Mouse (Mus musculus) lung, adult 2 months (tissue): ENCODE results near the gene Prdx2.

Experiments
- CTCF ChIP-seq: fragments of 200-500 bp; IDR thresholded peaks from 2 replicates; pipeline ENCODE4 v1.5.1; 2011; ENCODE audit warnings: mild to moderate bottlenecking, low read length, control low read depth; ENCODE audit not compliant: insufficient read depth
- POLR2A ChIP-seq: fragments of 200-500 bp; IDR thresholded peaks from 2 replicates; pipeline ENCODE4 v1.6.1; 2011; ENCODE audit warnings: low read depth, mild to moderate bottlenecking, control low read depth, low read length, borderline replicate concordance; ENCODE audit errors: extremely low read depth

- no peak for TF ChIP-seq CTCF
- no peak for TF ChIP-seq POLR2A
These were observed 3.7 kb downstream of the Prdx2 start for GRCm38 (mm10) chr8:84973079-84973478.
